ENCODE assay signal across 7 mouse cellular contexts in the genomic region with DNA sequence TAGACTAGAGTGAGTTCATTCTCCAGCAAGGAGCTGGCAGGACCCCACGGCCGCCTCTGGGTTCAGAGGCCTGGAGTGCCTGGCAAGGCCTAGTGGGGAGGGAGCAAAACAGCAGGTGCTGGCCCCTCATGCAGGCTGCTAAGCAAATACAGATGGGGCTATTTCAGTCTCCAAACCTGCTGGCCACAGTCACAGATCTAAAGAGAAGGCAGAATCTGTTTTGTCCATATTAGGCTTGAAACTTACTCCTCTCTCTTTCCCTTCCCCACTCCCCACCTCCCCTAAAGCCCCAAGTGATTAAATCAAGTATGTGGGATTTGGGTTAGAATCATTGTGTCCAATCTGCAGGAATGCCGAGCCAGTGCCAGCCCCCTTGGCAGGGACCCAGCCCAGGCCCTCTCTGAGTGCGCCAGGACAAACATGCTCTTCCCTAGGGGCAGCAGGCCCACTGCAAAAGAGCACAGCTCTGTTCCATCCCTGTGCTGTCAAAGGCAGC. TPM values are rescaled to one million over a fixed set of nuclear protein-coding genes. Genes with fewer than 3 reads are reported as not detected.
DNase-seq lines count a peak whose midpoint lies in the region; ATAC-seq lines count a peak whose summit lies in the region.

No protein-coding gene starts in this region.

- WGBS in heart, embryonic 15.5 days = 36% methylated on average over 4 of the region's 4 CpGs

- H3K9ac ChIP-seq in heart, embryonic 15.5 days = no peak overlapping the region

- no peak overlapping the region for H3K4me2 ChIP-seq in heart, embryonic 15.5 days

- peak; percentile 56 for DNase-seq in right cerebral cortex, postnatal 14 days
- DNase-seq in right cerebral cortex, adult 18-20 months = no peak
- DNase-seq in cerebellum, postnatal 4 days (ENCODE audit: low spot score in 2 of 2) = peak; percentile 46 to 76
- DNase-seq in layer of hippocampus, postnatal 14 days (ENCODE audit: low spot score in 2 of 2) = peak; percentile 61 to 80
- DNase-seq in ovary, postnatal 14 days (ENCODE audit: low spot score) = peak; percentile 63
- no peak for DNase-seq in spleen, postnatal 10 days (ENCODE audit: low spot score in 2 of 2)

- H3K9me3 ChIP-seq in heart, embryonic 15.5 days (replicated peaks) = no peaks in the 10 kb centered on the region

- no peaks in the 10 kb centered on the region for H3K27me3 ChIP-seq in heart, embryonic 15.5 days

- ATAC-seq in heart, embryonic 15.5 days (replicated peaks; ENCODE audit: insufficient number of reproducible peaks, insufficient read depth, low FRiP score, low read depth) = peak; percentile 71

- peak overlapping the region; percentile 74 for H3K27ac ChIP-seq in heart, embryonic 15.5 days

- H3K4me3 ChIP-seq in heart, embryonic 15.5 days = no peak overlapping the region

- peaks cover 17% of the 10 kb centered on the region for H3K4me1 ChIP-seq in heart, embryonic 15.5 days (replicated peaks)

- H3K36me3 ChIP-seq in heart, embryonic 15.5 days = peaks cover 48% of the 10 kb centered on the region

RNA-seq across cellular contexts. Expression of a gene that starts 17.6 kb away (rescaled TPM):
- 70.7 and 72.1 TPM in 2 replicates for polyA plus RNA-seq in heart, embryonic 15.5 days (2015; fragmentation: Nextera tagmentation; extraction: Ambion mirVana)
- total RNA-seq in layer of hippocampus, postnatal 14 days (2021) = 100 to 1,000 TPM; 121 to 135 TPM

RNA-seq across cellular contexts. Expression of a gene that starts 28.6 kb away (rescaled TPM):
- polyA plus RNA-seq in heart, embryonic 15.5 days (2015; fragmentation: Nextera tagmentation; extraction: Ambion mirVana) = 0.01 TPM in 1 of 2 replicates, not detected in the other
- total RNA-seq in layer of hippocampus, postnatal 14 days (2021) = 1 to 10 TPM; 2.8 to 4.9 TPM

Comparison
In these comparisons a context has a peak if more than half of its experiments do, and no peak if none do; other contexts are left out.
1. DNase-seq: peak in right cerebral cortex, postnatal 14 days (single experiment), cerebellum, postnatal 4 days (2 of 2), layer of hippocampus, postnatal 14 days (2 of 2) and ovary, postnatal 14 days (single experiment); none in right cerebral cortex, adult 18-20 months (single experiment) and spleen, postnatal 10 days (0 of 2).